Mouse (Mus musculus) heart, embryonic 13.5 days (tissue): ENCODE measurements at regions not wholly inside any gene's neighbourhood (a gene's known extent, or its start where the extent isn't known, plus 50 kb on each side); places are given as distances from the start of the nearest gene placed in this dataset.

Source experiments
- ATAC-seq: fragments of 200-750 bp; cut with Nextera tagmentation; 2 replicates; pipeline ENCODE4 v1.8.0; 2017; ENCODE audit warnings: moderate TSS enrichment; ENCODE audit not compliant: insufficient number of reproducible peaks, low FRiP score, low TSS enrichment; ENCODE audit errors: extremely low read depth
- H3K27ac ChIP-seq: fragments of 300-500 bp; sonication (generic); replicated peaks from 2 replicates; pipeline ENCODE4 v1.5.1; 2015; ENCODE audit warnings: moderate library complexity, mild to moderate bottlenecking, inconsistent platforms
- H3K27me3 ChIP-seq: fragments of 300-500 bp; sonication (generic); replicated peaks from 2 replicates; pipeline ENCODE4 v1.6.1; 2015; ENCODE audit warnings: mild to moderate bottlenecking, inconsistent platforms
- H3K36me3 ChIP-seq: fragments of 300-500 bp; sonication (generic); 2 replicates; pipeline ENCODE4 v1.6.1; 2015; ENCODE audit warnings: mild to moderate bottlenecking, inconsistent platforms
- H3K4me1 ChIP-seq: fragments of 300-500 bp; sonication (generic); 2 replicates; pipeline ENCODE4 v1.6.1; 2015; ENCODE audit warnings: inconsistent platforms
- H3K4me2 ChIP-seq: fragments of 300-500 bp; sonication (generic); 2 replicates; pipeline ENCODE4 v1.6.1; 2015; ENCODE audit warnings: inconsistent platforms, mild to moderate bottlenecking, moderate library complexity
- H3K4me3 ChIP-seq: fragments of 300-500 bp; sonication (generic); 2 replicates; pipeline ENCODE4 v1.5.1; 2015; ENCODE audit warnings: moderate library complexity, mild to moderate bottlenecking, inconsistent platforms
- H3K9ac ChIP-seq: fragments of 300-500 bp; sonication (generic); 2 replicates; pipeline ENCODE4 v1.6.1; 2015; ENCODE audit warnings: inconsistent platforms, mild to moderate bottlenecking, moderate library complexity
- H3K9me3 ChIP-seq: fragments of 300-500 bp; sonication (generic); 2 replicates; pipeline ENCODE4 v1.6.1; 2016; ENCODE audit warnings: inconsistent platforms
- WGBS: fragments of 180-500 bp; shearing (Covaris S2); methylation state at CpG from one replicate; pipeline ENCODE4 v1.1.7; 2015; ENCODE audit warnings: mixed read lengths; 5-methylcytosine and 5-hydroxymethylcytosine counted together

DNA sequence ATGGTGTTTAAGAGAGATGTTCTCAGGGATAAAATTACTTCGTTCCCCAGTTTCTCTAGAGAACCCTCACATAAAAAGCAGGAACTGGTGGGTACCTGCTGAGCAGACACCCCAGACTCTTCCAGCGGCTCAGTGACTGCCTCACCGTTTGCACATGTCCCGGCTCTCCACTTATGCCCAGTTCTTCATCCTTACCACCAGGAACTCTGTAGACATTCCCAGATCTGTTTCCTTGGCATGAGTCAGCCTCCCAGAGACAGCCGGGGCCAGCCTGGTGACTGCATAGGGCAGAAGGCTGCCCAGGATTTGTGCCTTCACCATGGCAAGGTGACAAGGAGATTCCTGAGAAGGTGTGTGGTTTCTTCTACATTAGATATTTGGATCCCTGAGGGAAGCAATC lies 81.6 kb upstream of the Rasgrf1 start:
- Histone ChIP-seq H3K27ac (no peak overlapping the region), H3K4me1 (no peaks in the 10 kb centered on the region), H3K9ac (no peak overlapping the region), H3K4me2 (no peak overlapping the region), H3K9me3 (no peaks in the 10 kb centered on the region), H3K27me3 (peaks cover 12% of the 10 kb centered on the region), H3K36me3 (no peaks in the 10 kb centered on the region), H3K4me3 (no peak overlapping the region)
- ATAC-seq: no peak
- 73% methylated on average over 5 of the region's 5 CpGs for WGBS

DNA sequence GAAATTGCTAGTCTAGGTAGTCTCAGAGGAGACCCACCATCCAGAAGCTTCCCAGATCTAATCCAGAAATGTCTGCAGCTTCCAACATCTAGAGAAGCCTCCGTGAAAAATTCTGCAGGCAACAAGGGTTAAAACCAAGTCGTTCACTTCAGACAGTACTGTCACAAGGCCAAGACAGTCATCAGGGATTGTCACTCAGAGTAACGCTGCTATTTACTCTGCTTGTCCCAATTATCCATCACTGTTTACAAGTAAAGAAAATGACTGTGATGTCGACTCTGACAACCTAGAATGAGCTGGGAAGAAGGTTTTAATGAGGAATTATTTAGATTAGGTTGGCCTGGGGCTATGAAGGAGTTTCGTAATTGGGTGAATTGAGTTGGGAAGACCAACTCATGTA lies 82.1 kb upstream of the Rasgrf1 start:
- Histone ChIP-seq H3K27me3 (peaks cover 12% of the 10 kb centered on the region), H3K4me1 (no peaks in the 10 kb centered on the region), H3K36me3 (no peaks in the 10 kb centered on the region), H3K9ac (no peak overlapping the region), H3K4me2 (peak overlapping the region; percentile 68), H3K27ac (no peak overlapping the region), H3K9me3 (no peaks in the 10 kb centered on the region), H3K4me3 (peak overlapping the region; percentile 46; the same call in 1 of the 2 replicates)
- 55% methylated on average over 5 of the region's 5 CpGs for WGBS
- no peak for ATAC-seq

GRCm38 (mm10) chr9:89826712-89827548 lies 82.8 kb upstream of the Rasgrf1 start:
- WGBS: 32% methylated on average over 24 of the region's 24 CpGs
- peak overlapping the region; percentile 52; the same call in 1 of the 2 replicates for H3K9ac ChIP-seq
- 0 out of 2 replicates have a peak, but pooled peaks have one; percentile 31 for ATAC-seq

GRCm38 (mm10) chr9:89821853-89822243 lies 83.6 kb upstream of the Ankrd34c start:
- Histone ChIP-seq H3K27ac (no peak overlapping the region), H3K9me3 (no peaks in the 10 kb centered on the region), H3K4me3 (no peak overlapping the region), H3K36me3 (no peaks in the 10 kb centered on the region), H3K4me2 (no peak overlapping the region), H3K4me1 (peaks cover 14% of the 10 kb centered on the region), H3K9ac (no peak overlapping the region), H3K27me3 (peaks cover 6% of the 10 kb centered on the region; the same call in 1 of the 2 replicates)
- ATAC-seq: no peak
- 56% methylated on average over 4 of the region's 4 CpGs for WGBS

More at GRCm38 (mm10) chr9:89826712-89827548, 82.8 kb upstream of the Rasgrf1 start:
- H3K27ac ChIP-seq: no peak overlapping the region
- no peaks in the 10 kb centered on the region for H3K36me3 ChIP-seq
- peak overlapping the region; percentile 46 for H3K4me3 ChIP-seq
- no peaks in the 10 kb centered on the region for H3K9me3 ChIP-seq
- H3K4me2 ChIP-seq: peak overlapping the region; percentile 68
- peaks cover under 1% of the 10 kb centered on the region for H3K4me1 ChIP-seq
- peaks cover 12% of the 10 kb centered on the region for H3K27me3 ChIP-seq

DNA sequence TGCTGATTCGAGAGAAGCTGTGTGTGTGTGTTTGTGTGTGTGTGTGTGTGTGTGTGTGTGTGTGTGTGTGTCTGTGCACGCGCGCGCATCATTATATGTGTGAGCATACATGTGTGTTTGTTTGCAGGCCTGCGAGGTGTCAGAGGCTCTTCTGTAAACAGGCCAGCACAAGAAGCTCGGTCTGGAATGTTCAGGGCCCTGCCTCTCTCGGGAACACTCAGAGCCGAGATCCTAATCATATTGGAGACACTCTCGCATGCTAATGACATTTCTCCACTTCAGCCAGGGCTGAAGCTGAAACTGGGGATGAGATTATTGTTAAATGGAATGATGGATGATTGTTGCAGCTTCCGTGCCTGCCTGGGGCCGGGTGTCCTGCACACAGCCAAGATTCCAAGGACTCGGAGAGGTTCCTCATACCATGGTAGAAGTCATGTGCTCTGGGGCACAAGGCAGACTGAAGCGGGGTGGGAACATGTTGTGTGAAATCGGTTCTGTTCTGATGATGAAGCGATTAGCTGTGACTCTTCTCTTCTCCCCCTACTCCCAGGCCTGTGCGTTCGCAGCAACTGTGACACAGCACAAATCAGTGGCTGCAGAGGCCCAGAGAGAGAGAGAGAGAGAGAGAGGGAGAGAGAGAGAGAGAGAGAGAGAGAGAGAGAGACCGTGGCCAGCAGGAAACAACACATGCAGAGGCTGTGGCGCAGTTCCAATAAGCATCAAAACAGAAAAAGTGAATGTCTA lies 83.0 kb upstream of the Ankrd34c start:
- Histone ChIP-seq H3K4me2 (peak overlapping the region; percentile 38), H3K36me3 (no peaks in the 10 kb centered on the region), H3K27ac (no peak overlapping the region), H3K4me3 (no peak overlapping the region), H3K27me3 (peaks cover 6% of the 10 kb centered on the region; the same call in 1 of the 2 replicates), H3K9me3 (no peaks in the 10 kb centered on the region), H3K4me1 (peaks cover 14% of the 10 kb centered on the region), H3K9ac (no peak overlapping the region)
- WGBS: 47% methylated on average over 20 of the region's 20 CpGs
- ATAC-seq: no peak; the same call in 1 of the 2 replicates

- no peak overlapping the region for H3K4me3 ChIP-seq
- H3K27ac ChIP-seq: no peak overlapping the region
- no peak overlapping the region for H3K4me2 ChIP-seq
- ATAC-seq: no peak
- H3K4me1 ChIP-seq: no peaks in the 10 kb centered on the region
- H3K27me3 ChIP-seq: no peaks in the 10 kb centered on the region
- no peak overlapping the region for H3K9ac ChIP-seq
- 52% methylated on average over 8 of the region's 8 CpGs for WGBS
- no peaks in the 10 kb centered on the region for H3K36me3 ChIP-seq
- no peaks in the 10 kb centered on the region for H3K9me3 ChIP-seq
Measured at GRCm38 (mm10) chr9:89813616-89814318, 75.5 kb upstream of the Ankrd34c start.

DNA sequence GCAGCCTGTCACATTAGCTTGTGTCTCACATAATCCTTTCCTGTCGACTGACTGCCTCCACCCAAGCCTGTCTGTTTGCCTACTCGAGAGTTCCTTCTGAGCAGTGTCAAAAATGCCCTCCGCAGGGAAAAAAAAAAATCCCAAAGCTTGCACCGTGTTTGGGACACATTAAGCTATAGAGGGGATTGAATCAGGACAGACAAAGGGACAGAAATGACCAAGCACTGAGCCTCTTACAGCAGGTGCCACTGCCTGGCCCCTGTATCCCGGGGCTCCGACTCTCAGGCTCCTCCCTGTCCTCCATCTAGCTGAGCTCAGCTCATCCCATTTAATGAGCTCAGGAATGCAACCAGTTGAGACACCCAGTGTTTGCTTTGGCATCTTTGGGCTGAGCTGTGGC lies 69.1 kb upstream of the Ankrd34c start:
- H3K4me3 ChIP-seq: no peak overlapping the region
- no peak overlapping the region for H3K4me2 ChIP-seq

GRCm38 (mm10) chr9:89802658-89803057 lies 64.4 kb upstream of the Ankrd34c start:
- Histone ChIP-seq H3K4me3 (no peak overlapping the region; the same call in 1 of the 2 replicates), H3K27me3 (peaks cover 4% of the 10 kb centered on the region; the same call in 1 of the 2 replicates), H3K27ac (no peak overlapping the region), H3K4me1 (peaks cover 9% of the 10 kb centered on the region), H3K9me3 (no peaks in the 10 kb centered on the region), H3K36me3 (no peaks in the 10 kb centered on the region), H3K4me2 (peak overlapping the region; percentile 18), H3K9ac (no peak overlapping the region)
- whole genome bisulfite sequencing: 57% methylated on average over 10 of the region's 10 CpGs
- no peak for ATAC-seq

More for the DNA sequence above, 69.1 kb upstream of the Ankrd34c start:
- Histone ChIP-seq H3K27ac (no peak overlapping the region), H3K9ac (no peak overlapping the region), H3K27me3 (peaks cover 4% of the 10 kb centered on the region; the same call in 1 of the 2 replicates), H3K9me3 (no peaks in the 10 kb centered on the region), H3K4me1 (peaks cover 3% of the 10 kb centered on the region; the same call in 1 of the 2 replicates), H3K36me3 (no peaks in the 10 kb centered on the region)
- WGBS: 53% methylated on average over 6 of the region's 6 CpGs
- ATAC-seq: no peak

DNA sequence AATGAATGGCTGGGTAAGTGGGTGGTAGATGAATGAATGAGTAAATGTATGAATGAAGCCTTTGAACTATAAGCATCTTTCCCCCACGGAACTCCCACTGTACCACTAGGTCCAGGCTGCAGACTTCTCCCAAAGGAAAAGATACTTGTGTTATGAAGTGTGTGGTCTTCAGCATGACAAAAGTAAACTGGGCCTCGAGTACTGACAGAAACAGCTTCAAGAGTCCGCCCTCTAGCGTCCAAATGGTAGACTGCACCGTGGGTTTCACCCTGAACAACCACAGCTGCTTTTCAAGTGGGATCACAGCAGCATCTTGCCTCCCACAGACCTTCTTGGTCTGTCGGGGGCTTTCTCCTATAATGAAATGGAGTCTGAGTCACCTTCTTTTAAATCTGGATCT lies 54.7 kb upstream of the Ankrd34c start:
- H3K9ac ChIP-seq: no peak overlapping the region
- H3K9me3 ChIP-seq: no peaks in the 10 kb centered on the region
- no peak for ATAC-seq
- no peaks in the 10 kb centered on the region for H3K36me3 ChIP-seq
- H3K4me2 ChIP-seq: no peak overlapping the region
- WGBS: 5% methylated on average over 6 of the region's 6 CpGs
- no peak overlapping the region for H3K4me3 ChIP-seq
- H3K4me1 ChIP-seq: no peaks in the 10 kb centered on the region
- H3K27me3 ChIP-seq: no peaks in the 10 kb centered on the region
- H3K27ac ChIP-seq: no peak overlapping the region

- no peaks in the 10 kb centered on the region for H3K4me1 ChIP-seq
- no peaks in the 10 kb centered on the region for H3K9me3 ChIP-seq
- H3K9ac ChIP-seq: no peak overlapping the region
- H3K27me3 ChIP-seq: no peaks in the 10 kb centered on the region
- ATAC-seq: no peak
- H3K4me3 ChIP-seq: no peak overlapping the region
- H3K27ac ChIP-seq: no peak overlapping the region
- no peaks in the 10 kb centered on the region for H3K36me3 ChIP-seq
- WGBS: 74% methylated on average over 5 of the region's 5 CpGs
- H3K4me2 ChIP-seq: no peak overlapping the region
Measured at GRCm38 (mm10) chr9:89789926-89790325, 51.7 kb upstream of the Ankrd34c start.

DNA sequence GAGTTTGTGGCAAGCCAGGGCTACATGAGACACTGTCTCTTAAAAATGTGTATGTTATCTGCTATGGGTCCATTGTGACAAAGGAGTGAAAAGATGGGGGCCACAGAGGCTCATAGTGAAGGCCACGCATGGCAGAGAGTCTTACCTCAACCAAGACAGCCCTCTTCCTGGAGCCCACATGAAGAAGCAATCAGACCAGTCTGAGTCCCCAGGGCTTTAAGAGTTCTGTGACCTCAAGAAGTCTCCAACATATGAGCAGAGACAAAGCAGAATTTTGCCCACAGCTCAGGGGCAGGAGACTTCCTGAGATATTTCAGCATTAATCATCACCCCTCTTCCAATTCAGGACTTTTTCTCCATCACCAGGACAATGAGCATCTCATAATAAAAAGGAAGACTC lies 50.4 kb upstream of the Ankrd34c start:
- Histone ChIP-seq H3K36me3 (no peaks in the 10 kb centered on the region), H3K27ac (no peak overlapping the region)
- ATAC-seq: no peak

More for the DNA sequence above, 50.4 kb upstream of the Ankrd34c start:
- 82% methylated on average over 1 of the region's 1 CpGs for WGBS
- Histone ChIP-seq H3K9me3 (no peaks in the 10 kb centered on the region), H3K4me3 (no peak overlapping the region), H3K9ac (no peak overlapping the region), H3K4me2 (no peak overlapping the region), H3K27me3 (no peaks in the 10 kb centered on the region), H3K4me1 (no peaks in the 10 kb centered on the region)
